Mouse (Mus musculus) midbrain, embryonic 10.5 days (tissue): Measurements from ENCODE around the gene Fam173a. TPM values are rescaled to one million over a fixed set of nuclear protein-coding genes. Genes with fewer than 3 reads are reported as not detected.
"Not testable (repeated sequence)": the region's sequence is repeated elsewhere in the genome, so short reads cannot be mapped to it uniquely, and the experiment has no call there.

Experiments
- DNase-seq: peaks from one replicate; pipeline ENCODE4 v3.0.0-alpha.2; 2017; ENCODE audit warnings: low spot score
- H3K27ac ChIP-seq: fragments of 300-500 bp; sonication (generic); replicated peaks from 2 replicates; pipeline ENCODE4 v1.5.1; 2016; ENCODE audit warnings: mild to moderate bottlenecking
- H3K27me3 ChIP-seq: fragments of 300-500 bp; sonication (generic); 2 replicates; pipeline ENCODE4 v1.6.1; 2016; ENCODE audit warnings: low read depth, mild to moderate bottlenecking; ENCODE audit not compliant: poor library complexity, severe bottlenecking
- H3K36me3 ChIP-seq: fragments of 300-500 bp; sonication (generic); 2 replicates; pipeline ENCODE4 v1.6.1; 2016; ENCODE audit warnings: mild to moderate bottlenecking, moderate library complexity
- H3K4me1 ChIP-seq: fragments of 300-500 bp; sonication (generic); 2 replicates; pipeline ENCODE4 v1.6.1; 2016
- H3K4me3 ChIP-seq: fragments of 300-500 bp; sonication (generic); 2 replicates; pipeline ENCODE4 v1.5.1; 2016; ENCODE audit warnings: mild to moderate bottlenecking, moderate library complexity
- H3K9me3 ChIP-seq: fragments of 300-500 bp; sonication (generic); replicated peaks from 2 replicates; pipeline ENCODE4 v1.6.1; 2016; ENCODE audit warnings: mild to moderate bottlenecking
- WGBS: fragments of 180-500 bp; shearing (Covaris S2); methylation state at CpG from one replicate; pipeline ENCODE4 v1.1.7; 2016; 5-methylcytosine and 5-hydroxymethylcytosine counted together
- microRNA-seq: library from miRNA; unstranded; fragments of <30 nt; microRNA quantifications from one replicate; pipeline ENCODE4, GENCODE M21; 2017
- polyA plus RNA-seq: library from polyadenylated mRNA; unstranded; fragments of >200 nt; fragmentation: Nextera tagmentation; extraction: Ambion mirVana; gene quantifications from 2 replicates; pipeline ENCODE4 v1.2.1, GENCODE M21; 2016

The Fam173a gene
- polyA plus RNA-seq, 1 experiment from 2014 or later: 71.8 TPM

GRCm38 (mm10) chr17:25741471-25741870 is 51.2 kb downstream of the Fam173a start:
- not testable (repeated sequence) for H3K9me3 ChIP-seq, H3K4me3 ChIP-seq, H3K27ac ChIP-seq, H3K4me1 ChIP-seq, H3K27me3 ChIP-seq, H3K36me3 ChIP-seq, DNase-seq
- WGBS: 74% methylated on average over 12 of the region's 12 CpGs

Small RNA genes within 50 kb of the gene (microRNA-seq; reads per million reads assigned to microRNA genes)
- not detected for gene Gm25083
- not detected for gene Mir3082
- not detected for gene Mir6966

Other genes starting within 250 kb of the Fam173a start
- gene Sox8, start 222.2 kb downstream of the Fam173a start, polyA plus RNA-seq: 2.4 and 3.3 TPM in 2 replicates
- gene Lmf1, start 213.8 kb downstream of the Fam173a start, polyA plus RNA-seq: 22.3 and 22.6 TPM in 2 replicates
- 0.51 and 0.77 TPM in 2 replicates for gene Gng13, start 75.7 kb downstream of the Fam173a start, polyA plus RNA-seq
- 55.9 and 58.9 TPM in 2 replicates for gene Chtf18, start 65.5 kb downstream of the Fam173a start, polyA plus RNA-seq
- gene Rpusd1, start 65.2 kb downstream of the Fam173a start, polyA plus RNA-seq: 22.5 and 24.7 TPM in 2 replicates
- gene Mslnl, start 56.9 kb downstream of the Fam173a start, polyA plus RNA-seq: not detected in 2 replicates
- gene Msln, start 38.5 kb downstream of the Fam173a start, polyA plus RNA-seq: 0.16 TPM in 1 of 2 replicates, not detected in the other
- 28.1 and 29.5 TPM in 2 replicates for gene Narfl, start 19.1 kb downstream of the Fam173a start, polyA plus RNA-seq
- gene Haghl, start 7.2 kb downstream of the Fam173a start, polyA plus RNA-seq: 75.8 and 103 TPM in 2 replicates
- gene Ccdc78, start 6.3 kb downstream of the Fam173a start, polyA plus RNA-seq: 0.79 and 1.2 TPM in 2 replicates
- 2.9 TPM in 1 of 2 replicates, not detected in the other for gene AC134908.4, start 2.8 kb upstream of the Fam173a start, polyA plus RNA-seq
- gene Metrn, start 4.2 kb upstream of the Fam173a start, polyA plus RNA-seq: 174 and 205 TPM in 2 replicates
- 9.3 and 12.4 TPM in 2 replicates for gene Fbxl16, start 16.2 kb upstream of the Fam173a start, polyA plus RNA-seq
- 31.7 and 32.2 TPM in 2 replicates for gene Wdr24, start 30.7 kb upstream of the Fam173a start, polyA plus RNA-seq
- gene Jmjd8, start 36.0 kb upstream of the Fam173a start, polyA plus RNA-seq: 58.7 and 68.4 TPM in 2 replicates
- gene Stub1, start 40.5 kb upstream of the Fam173a start, polyA plus RNA-seq: 381 and 403 TPM in 2 replicates
- gene Rhbdl1, start 44.4 kb upstream of the Fam173a start, polyA plus RNA-seq: 1.7 and 2.7 TPM in 2 replicates
- gene Gm20683, start 48.9 kb upstream of the Fam173a start, polyA plus RNA-seq: 1.7 and 2.2 TPM in 2 replicates
- 23.9 and 25.2 TPM in 2 replicates for gene Rhot2, start 52.0 kb upstream of the Fam173a start, polyA plus RNA-seq
- 53.4 and 53.9 TPM in 2 replicates for gene Wdr90, start 68.6 kb upstream of the Fam173a start, polyA plus RNA-seq
- 9.9 and 17.1 TPM in 2 replicates for gene Mcrip2, start 75.9 kb upstream of the Fam173a start, polyA plus RNA-seq
- gene Mettl26, start 82.2 kb upstream of the Fam173a start, polyA plus RNA-seq: 74.3 and 80.4 TPM in 2 replicates
- gene Wfikkn1, start 88.0 kb upstream of the Fam173a start, polyA plus RNA-seq: 6.1 and 19.7 TPM in 2 replicates
- gene Rab40c, start 126.8 kb upstream of the Fam173a start, polyA plus RNA-seq: 29.8 and 33.6 TPM in 2 replicates
- gene Pigq, start 152.0 kb upstream of the Fam173a start, polyA plus RNA-seq: 64.8 and 67.8 TPM in 2 replicates
- 0.34 TPM in 1 of 2 replicates, not detected in the other for gene Nhlrc4, start 152.1 kb upstream of the Fam173a start, polyA plus RNA-seq
- gene A930017K11Rik, start 159.7 kb upstream of the Fam173a start, polyA plus RNA-seq: 0.06 and 0.19 TPM in 2 replicates
- 27.6 and 29.5 TPM in 2 replicates for gene Capn15, start 192.9 kb upstream of the Fam173a start, polyA plus RNA-seq